Mouse (Mus musculus): ENCODE results near the gene Rmdn3. TPM values are rescaled to one million over a fixed set of nuclear protein-coding genes. Genes with fewer than 3 reads are reported as not detected.

Gene Rmdn3
- total RNA-seq, 2 experiments from 2014 or later = 57.3 to 65.9 TPM

DNA sequence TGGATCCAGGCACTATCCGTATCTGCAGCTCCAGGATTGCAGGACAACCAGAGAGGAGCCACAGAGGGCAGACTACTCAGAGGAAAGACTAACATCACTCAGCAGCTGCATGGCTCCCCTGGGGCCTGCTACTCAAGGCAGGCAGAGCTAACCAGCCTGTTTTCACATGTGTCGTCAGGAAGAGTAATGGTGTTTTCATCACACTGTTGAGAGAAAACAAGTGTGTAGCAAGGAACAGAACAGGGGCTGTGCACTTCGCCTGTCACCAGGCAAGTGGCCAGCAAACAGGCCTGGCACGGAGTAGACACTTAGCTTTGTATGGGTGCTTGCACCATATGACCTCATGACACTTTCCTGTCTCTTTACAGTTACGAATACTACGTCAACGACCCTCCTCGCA is 14.7 kb upstream of the Rmdn3 start:
- DNase-seq (ENCODE audit: low spot score in 2 of 2) = no peak

DNA sequence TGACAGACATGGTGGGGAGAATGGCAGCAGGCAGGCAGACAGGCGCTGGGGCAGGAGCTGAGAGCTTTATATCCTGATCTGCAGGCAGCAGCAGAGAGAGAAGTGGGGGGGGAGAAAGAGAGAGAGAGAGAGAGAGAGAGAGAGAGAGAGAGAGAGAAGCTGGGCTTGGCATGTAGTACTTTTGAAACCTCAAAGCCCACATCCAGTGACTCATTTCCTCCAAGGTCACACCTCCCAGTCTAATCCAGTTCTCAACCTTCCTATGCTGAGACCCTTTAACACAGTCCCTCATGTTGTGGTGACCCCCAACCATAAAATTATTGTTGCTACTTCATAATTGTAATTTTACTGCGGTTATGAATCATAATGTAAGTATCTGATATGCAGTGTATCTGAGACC is 13.4 kb upstream of the Rmdn3 start:
- DNase-seq (ENCODE audit: low spot score in 2 of 2) = no peak

GRCm38 (mm10) chr2:119167866-119168256 is 11.0 kb upstream of the Rmdn3 start:
- DNase-seq (ENCODE audit: low spot score in 2 of 2) = no peak

DNA sequence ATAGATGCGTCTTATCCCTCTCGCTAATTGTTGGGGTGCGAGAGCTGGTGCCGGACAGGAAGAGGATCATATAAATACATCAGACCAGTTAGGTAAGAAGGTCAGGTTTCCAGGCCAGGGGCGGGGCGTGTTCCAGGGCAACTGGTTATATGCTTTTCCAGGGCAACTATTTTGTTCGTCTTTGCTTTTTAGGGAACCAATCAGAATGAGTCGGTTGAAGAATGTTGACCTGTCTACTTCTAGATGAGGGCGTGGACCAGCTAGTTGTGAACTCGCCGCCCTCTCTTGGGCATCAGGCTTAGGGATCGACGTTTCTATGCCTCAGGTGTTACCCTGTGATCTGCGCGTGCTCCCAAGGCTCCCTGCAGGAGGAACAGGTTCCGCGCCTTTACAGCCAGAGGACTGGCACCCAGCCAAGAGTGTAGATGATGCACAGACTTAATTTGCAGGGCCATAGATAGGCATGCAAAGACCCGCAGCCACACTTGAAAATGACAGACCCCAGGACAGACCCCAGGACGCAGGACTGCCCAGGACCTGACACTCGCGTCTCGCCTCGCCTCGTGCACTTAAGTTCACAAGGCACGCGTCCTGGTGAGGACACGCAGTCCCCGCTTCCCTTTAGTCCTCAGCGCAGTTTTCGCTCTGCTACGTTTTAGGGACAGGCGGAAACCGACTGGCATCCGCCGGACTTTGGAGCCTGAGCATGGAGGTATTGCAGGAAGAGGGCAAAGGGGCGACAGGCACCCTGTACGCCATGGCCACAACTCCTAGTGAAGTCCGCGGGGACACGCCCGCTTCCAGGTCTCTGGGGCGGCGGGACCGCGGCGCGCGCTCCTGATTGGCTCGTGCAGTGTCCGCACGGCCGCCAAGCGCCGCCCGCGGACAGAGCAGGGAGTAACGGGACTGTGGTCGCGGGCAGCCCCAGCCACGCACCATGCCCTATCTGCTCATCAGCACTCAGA is 10.3 kb upstream of the Rmdn3 start, which contains the start of gene Gchfr:
Gene Gchfr (plus strand): TSS at position 873 of the 965 bp plus-strand sequence.
- peak; percentile 23 to 48 for DNase-seq (ENCODE audit: low spot score in 2 of 2)

DNA sequence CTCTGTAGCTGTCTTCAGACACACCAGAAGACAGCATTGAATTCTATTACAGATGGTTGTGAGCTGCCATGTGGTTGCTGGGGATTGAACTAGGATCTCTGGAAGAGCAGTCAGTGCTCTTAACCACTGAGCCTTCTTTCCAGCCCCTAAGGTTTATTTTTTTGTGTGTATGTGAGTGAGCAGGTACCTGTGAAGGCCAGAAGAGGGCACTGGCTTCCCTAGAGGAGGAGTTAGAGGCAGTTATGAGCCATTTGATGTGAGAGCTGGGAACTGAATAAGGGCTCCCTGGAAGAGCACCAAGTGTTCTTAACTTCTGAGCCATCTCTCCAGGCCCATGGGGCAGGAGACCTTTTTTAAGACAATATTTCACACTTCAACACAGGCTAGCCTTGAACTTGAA is 8.6 kb upstream of the Rmdn3 start:
- no peak for DNase-seq (ENCODE audit: low spot score in 2 of 2)

- no peak for DNase-seq (ENCODE audit: low spot score in 2 of 2)
Measured at GRCm38 (mm10) chr2:119163999-119164398, 7.2 kb upstream of the Rmdn3 start.

DNA sequence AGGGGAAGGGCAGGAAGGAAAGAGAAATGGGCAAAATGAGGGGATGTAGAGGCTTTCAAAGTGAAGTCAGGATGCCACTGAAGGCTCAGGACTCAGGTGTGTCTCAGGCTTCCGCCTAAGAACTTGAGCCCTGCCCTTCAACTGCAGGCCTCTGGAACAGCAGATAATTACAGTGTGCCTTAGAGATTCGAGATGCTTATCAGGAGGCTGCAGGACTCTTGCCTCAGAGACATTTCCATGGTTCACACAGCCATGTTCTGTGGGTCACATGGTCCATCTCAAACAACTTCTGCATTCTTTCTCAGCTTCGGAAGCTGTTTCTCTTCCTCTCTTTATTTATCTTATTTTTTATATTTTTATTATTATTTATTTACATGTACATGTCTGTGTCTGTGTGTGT is 6.3 kb upstream of the Rmdn3 start:
- DNase-seq (ENCODE audit: low spot score in 2 of 2) = no peak

DNA sequence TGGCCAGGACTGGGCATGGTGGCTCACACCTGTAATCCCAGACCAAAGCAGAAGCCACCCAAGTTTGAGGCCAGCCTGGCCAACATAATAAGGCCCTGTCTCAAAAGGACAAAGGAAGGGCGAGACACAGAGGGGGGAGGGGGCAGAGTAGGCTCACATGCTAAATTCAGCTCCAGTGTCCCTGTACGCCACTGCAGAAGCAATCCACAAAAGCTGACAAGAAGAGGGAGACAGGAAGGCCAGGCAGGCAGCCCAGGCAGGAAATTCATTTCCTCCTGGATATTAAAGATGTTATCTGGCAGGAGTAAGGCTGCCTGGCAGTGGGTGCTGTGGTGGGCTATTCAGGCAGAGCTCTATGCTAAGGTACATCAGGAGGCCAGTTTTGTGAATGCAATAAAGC is 4.4 kb upstream of the Rmdn3 start:
- no peak for DNase-seq (ENCODE audit: low spot score in 2 of 2)

DNA sequence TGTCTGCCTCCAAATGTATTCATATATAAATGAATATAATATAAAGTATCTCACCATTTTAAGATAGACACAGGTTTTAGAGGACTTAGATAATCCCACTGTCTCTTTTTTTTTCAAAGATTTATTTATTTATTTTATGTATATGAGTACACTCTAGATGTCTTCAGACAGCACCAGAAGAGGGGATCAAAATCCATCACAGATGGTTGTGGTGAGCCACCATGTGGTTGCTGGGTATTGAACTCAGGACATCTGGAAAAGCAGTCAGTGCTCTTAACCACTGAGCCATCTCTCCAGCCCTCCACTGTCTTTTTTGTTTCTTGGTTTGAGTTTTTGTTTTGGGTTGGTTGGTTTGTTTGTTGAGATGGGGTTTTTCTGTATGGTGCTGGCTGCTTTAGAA is 1.0 kb upstream of the Rmdn3 start:
- no peak for DNase-seq (ENCODE audit: low spot score in 2 of 2)

DNA sequence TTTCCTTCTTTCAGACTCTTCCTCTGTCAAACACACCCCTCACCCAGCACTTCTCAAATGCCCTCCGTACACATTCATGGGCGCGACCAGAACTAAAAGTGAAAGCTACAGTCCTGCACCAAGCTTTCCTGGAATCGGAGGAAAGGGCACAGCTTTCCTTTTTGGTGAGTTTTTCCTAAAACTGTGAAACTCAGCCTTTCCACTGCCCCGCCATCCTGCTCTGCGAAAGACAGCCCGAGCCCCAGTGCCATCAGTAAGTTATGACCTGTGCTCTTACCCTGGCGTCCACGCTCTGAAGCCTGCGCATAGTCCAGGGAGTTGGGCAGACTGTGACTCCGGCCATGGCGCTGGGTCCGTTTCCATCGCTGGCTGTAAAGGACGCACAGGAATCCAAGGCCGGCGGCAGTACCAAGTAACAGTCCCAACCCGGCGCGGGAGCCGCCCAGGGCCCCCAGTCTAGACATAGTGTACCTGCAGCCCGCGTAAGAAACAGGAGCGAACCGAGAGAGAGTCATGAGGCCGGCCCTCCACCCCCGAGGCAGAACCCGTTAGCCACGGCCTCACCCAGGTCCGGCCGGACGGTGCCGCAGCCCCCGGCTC is 653 bp downstream of the Rmdn3 start:
- DNase-seq (ENCODE audit: low spot score in 2 of 2) = peak in 1 of 2 experiments; percentile 7

- DNase-seq (ENCODE audit: low spot score in 2 of 2) = no peak
Measured at GRCm38 (mm10) chr2:119155388-119155787, 1.4 kb downstream of the Rmdn3 start.

GRCm38 (mm10) chr2:119154683-119155082 is 2.2 kb downstream of the Rmdn3 start:
- DNase-seq (ENCODE audit: low spot score in 2 of 2) = no peak

- no peak for DNase-seq (ENCODE audit: low spot score in 2 of 2)
Measured at GRCm38 (mm10) chr2:119152255-119152654, 4.6 kb downstream of the Rmdn3 start.

GRCm38 (mm10) chr2:119147775-119148174 is 9.1 kb downstream of the Rmdn3 start:
- peak; percentile 16 to 55 for DNase-seq (ENCODE audit: low spot score in 2 of 2)

- DNase-seq (ENCODE audit: low spot score in 2 of 2) = peak; percentile 11
Measured at GRCm38 (mm10) chr2:119147160-119147678, 9.6 kb downstream of the Rmdn3 start.

- no peak for DNase-seq (ENCODE audit: low spot score in 2 of 2)
Measured at GRCm38 (mm10) chr2:119146435-119146834, 10.4 kb downstream of the Rmdn3 start.

GRCm38 (mm10) chr2:119145199-119145598 is 11.6 kb downstream of the Rmdn3 start:
- DNase-seq (ENCODE audit: low spot score in 2 of 2) = no peak

- DNase-seq (ENCODE audit: low spot score in 2 of 2) = no peak
Measured at GRCm38 (mm10) chr2:119136346-119136898, 20.4 kb downstream of the Rmdn3 start.

GRCm38 (mm10) chr2:119113121-119113925 is 43.5 kb downstream of the Rmdn3 start:
- DNase-seq (ENCODE audit: low spot score in 2 of 2) = no peak

GRCm38 (mm10) chr2:119112438-119113112 is 44.3 kb downstream of the Rmdn3 start, which contains the start of gene Rad51:
Gene Rad51 (plus strand): TSS chr2:119112793.
- DNase-seq (ENCODE audit: low spot score in 2 of 2) = peak; percentile 79 to 89

Data from left cerebral cortex, adult 18-20 months (tissue).